Mouse (Mus musculus) intestine, postnatal 0 days (tissue): Measurements from ENCODE around the gene Ago3. TPM values are rescaled to one million over a fixed set of nuclear protein-coding genes. Genes with fewer than 3 reads are reported as not detected.

ENCODE experiments used
- ATAC-seq: fragments of 200-750 bp; cut with Nextera tagmentation; 2 replicates; pipeline ENCODE4 v1.8.0; 2017; ENCODE audit warnings: mild to moderate bottlenecking, moderate TSS enrichment, moderate library complexity
- H3K27ac ChIP-seq: fragments of 300-500 bp; sonication (generic); 2 replicates; pipeline ENCODE4 v1.5.1; 2014; ENCODE audit warnings: mild to moderate bottlenecking, low read depth, low read length, moderate library complexity
- H3K27me3 ChIP-seq: fragments of 300-500 bp; sonication (generic); replicated peaks from 2 replicates; pipeline ENCODE4 v1.6.1; 2014; ENCODE audit warnings: low read length, mixed read lengths; ENCODE audit not compliant: control insufficient read depth, insufficient read depth
- H3K36me3 ChIP-seq: fragments of 300-500 bp; sonication (generic); 2 replicates; pipeline ENCODE4 v1.6.1; 2014; ENCODE audit warnings: mild to moderate bottlenecking, moderate library complexity; ENCODE audit not compliant: control insufficient read depth, insufficient read depth
- H3K4me1 ChIP-seq: fragments of 300-500 bp; sonication (generic); replicated peaks from 2 replicates; pipeline ENCODE4 v1.6.1; 2014; ENCODE audit warnings: antibody characterized with exemption, low read length, mixed read lengths; ENCODE audit not compliant: control insufficient read depth, insufficient read depth
- H3K4me2 ChIP-seq: fragments of 300-500 bp; sonication (generic); replicated peaks from 2 replicates; pipeline ENCODE4 v1.6.1; 2014; ENCODE audit warnings: low read depth, mild to moderate bottlenecking, moderate library complexity
- H3K4me3 ChIP-seq: fragments of 300-500 bp; sonication (generic); 2 replicates; pipeline ENCODE4 v1.5.1; 2014; ENCODE audit warnings: low read depth, low read length
- H3K9ac ChIP-seq: fragments of 300-500 bp; sonication (generic); 2 replicates; pipeline ENCODE4 v1.6.1; 2014; ENCODE audit warnings: mild to moderate bottlenecking, low read depth, low read length
- H3K9me3 ChIP-seq: fragments of 300-500 bp; sonication (generic); 2 replicates; pipeline ENCODE4 v1.6.1; 2016; ENCODE audit warnings: mixed run types; ENCODE audit not compliant: control insufficient read depth
- CTCF ChIP-seq: sonication (generic); IDR thresholded peaks from 2 replicates; pipeline ENCODE4 v1.5.1; 2016; ENCODE audit warnings: low read depth, mild to moderate bottlenecking, control low read depth, antibody characterized with exemption, moderate library complexity
- WGBS: fragments of 180-500 bp; shearing (Covaris S2); extraction: QIAGEN DNeasy Blood & Tissue Kit; methylation state at CpG from one replicate; pipeline ENCODE4 v1.1.7; 2014; 5-methylcytosine and 5-hydroxymethylcytosine counted together
- polyA plus RNA-seq: library from polyadenylated mRNA; unstranded; fragments of >200 nt; fragmentation: Nextera tagmentation; extraction: Ambion mirVana; gene quantifications from 2 replicates; pipeline ENCODE4 v1.2.1, GENCODE M21; 2015

Ago3 gene
- polyA plus RNA-seq, 1 experiment from 2014 or later, result 9.3 TPM

- no peak overlapping the region for H3K27ac ChIP-seq
These were observed 36.9 kb upstream of the Ago3 start for GRCm38 (mm10) chr4:126466251-126466750.

GRCm38 (mm10) chr4:126465843-126466242, 36.5 kb upstream of the Ago3 start:
- Histone ChIP-seq H3K36me3 (no peaks in the 10 kb centered on the region), H3K4me2 (0 out of 2 replicates have a peak overlapping the region, but pooled peaks have one; percentile 2), H3K9me3 (no peaks in the 10 kb centered on the region), H3K4me1 (peaks cover 4% of the 10 kb centered on the region; the same call in 1 of the 2 replicates), H3K9ac (no peak overlapping the region), H3K4me3 (no peak overlapping the region), H3K27me3 (no peaks in the 10 kb centered on the region), H3K27ac (no peak overlapping the region)
- no peak for ATAC-seq
- TF ChIP-seq CTCF, result no peak
- 26% methylated on average over 8 of the region's 8 CpGs for WGBS

More at GRCm38 (mm10) chr4:126466251-126466750, 36.9 kb upstream of the Ago3 start:
- Histone ChIP-seq H3K4me1 (peaks cover 4% of the 10 kb centered on the region; the same call in 1 of the 2 replicates), H3K9me3 (no peaks in the 10 kb centered on the region), H3K9ac (no peak overlapping the region), H3K36me3 (no peaks in the 10 kb centered on the region), H3K4me2 (0 out of 2 replicates have a peak overlapping the region, but pooled peaks have one; percentile 2), H3K27me3 (no peaks in the 10 kb centered on the region), H3K4me3 (no peak overlapping the region)
- ATAC-seq, result no peak
- no peak for TF ChIP-seq CTCF
- 37% methylated on average over 8 of the region's 8 CpGs for WGBS

GRCm38 (mm10) chr4:126464892-126465235, 35.5 kb upstream of the Ago3 start:
- no peak overlapping the region for H3K4me2 ChIP-seq
- no peak overlapping the region for H3K27ac ChIP-seq
- H3K27me3 ChIP-seq, result no peaks in the 10 kb centered on the region
- H3K9me3 ChIP-seq, result no peaks in the 10 kb centered on the region
- no peak for TF ChIP-seq CTCF
- no peak overlapping the region for H3K9ac ChIP-seq
- H3K36me3 ChIP-seq, result peaks cover 8% of the 10 kb centered on the region; the same call in 1 of the 2 replicates
- WGBS, result 21% methylated on average over 2 of the region's 2 CpGs
- no peak for ATAC-seq
- no peak overlapping the region for H3K4me3 ChIP-seq
- peaks cover 4% of the 10 kb centered on the region; the same call in 1 of the 2 replicates for H3K4me1 ChIP-seq

GRCm38 (mm10) chr4:126464189-126464891, 35.0 kb upstream of the Ago3 start:
- WGBS, result 31% methylated on average over 4 of the region's 4 CpGs
- H3K4me3 ChIP-seq, result no peak overlapping the region
- no peak for ATAC-seq
- H3K4me1 ChIP-seq, result peaks cover 4% of the 10 kb centered on the region; the same call in 1 of the 2 replicates
- H3K9ac ChIP-seq, result no peak overlapping the region
- TF ChIP-seq CTCF, result no peak
- H3K27ac ChIP-seq, result no peak overlapping the region
- H3K36me3 ChIP-seq, result peaks cover 14% of the 10 kb centered on the region
- no peaks in the 10 kb centered on the region for H3K9me3 ChIP-seq
- no peaks in the 10 kb centered on the region for H3K27me3 ChIP-seq
- no peak overlapping the region for H3K4me2 ChIP-seq

- no peaks in the 10 kb centered on the region for H3K9me3 ChIP-seq
- peaks cover 61% of the 10 kb centered on the region for H3K36me3 ChIP-seq
- no peak overlapping the region for H3K27ac ChIP-seq
- no peak for ATAC-seq
- no peak overlapping the region for H3K9ac ChIP-seq
- no peak overlapping the region for H3K4me2 ChIP-seq
- H3K4me1 ChIP-seq, result no peaks in the 10 kb centered on the region
- no peak overlapping the region for H3K4me3 ChIP-seq
- no peak for TF ChIP-seq CTCF
- 90% methylated on average over 7 of the region's 7 CpGs for WGBS
- H3K27me3 ChIP-seq, result no peaks in the 10 kb centered on the region
These were observed 26.1 kb upstream of the Ago3 start for GRCm38 (mm10) chr4:126455441-126455840.

GRCm38 (mm10) chr4:126454547-126455254, 25.3 kb upstream of the Ago3 start:
- no peak for TF ChIP-seq CTCF
- WGBS, result 76% methylated on average over 5 of the region's 5 CpGs
- Histone ChIP-seq H3K36me3 (peaks cover 57% of the 10 kb centered on the region), H3K27ac (no peak overlapping the region), H3K4me3 (no peak overlapping the region), H3K4me2 (no peak overlapping the region), H3K9ac (no peak overlapping the region), H3K27me3 (no peaks in the 10 kb centered on the region), H3K4me1 (no peaks in the 10 kb centered on the region), H3K9me3 (no peaks in the 10 kb centered on the region)
- ATAC-seq, result no peak
